Mouse (Mus musculus): ENCODE data around the gene Ifrd1. TPM values are rescaled to one million over a fixed set of nuclear protein-coding genes. Genes with fewer than 3 reads are reported as not detected.

Gene Ifrd1
- polyA plus RNA-seq, 1 experiment from 2014 or later, result 113 TPM

DNA sequence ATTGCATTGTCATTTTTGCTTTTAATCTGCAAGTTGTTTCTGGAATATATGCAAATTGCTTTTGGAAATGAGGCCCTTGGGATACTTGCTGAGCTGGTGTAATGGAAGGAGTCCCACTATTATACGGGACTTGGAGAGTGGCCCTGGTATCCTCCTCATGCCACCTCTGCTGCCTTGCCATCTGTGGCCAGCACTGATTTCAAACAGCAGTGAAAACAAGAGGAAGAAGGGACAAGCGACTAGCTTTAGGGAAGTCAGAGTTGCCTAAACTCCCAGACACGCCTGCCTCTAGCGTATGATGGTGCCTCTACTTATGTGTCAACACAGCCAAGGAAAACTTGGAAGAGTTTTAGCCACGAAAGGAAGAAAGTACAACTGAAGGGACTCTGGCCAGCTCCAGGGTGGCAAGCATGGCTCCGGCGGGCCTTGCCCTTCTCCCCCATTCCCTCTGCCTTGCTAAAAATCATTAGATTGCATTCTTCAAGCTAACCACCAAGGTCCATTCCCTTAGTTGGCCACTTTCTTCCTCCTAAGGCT lies 2.8 kb downstream of the Ifrd1 start:
- no peak for ATAC-seq
- no peak for TF ChIP-seq CTCF (IDR thresholded peaks at IDR 0.05; ENCODE audit: low read depth)

GRCm38 (mm10) chr12:40244926-40245325 lies 3.4 kb downstream of the Ifrd1 start:
- peaks cover 9% of the 10 kb centered on the region for H3K4me1 ChIP-seq (replicated peaks; ENCODE audit: control insufficient read depth, insufficient read depth, low read length)
- no peaks in the 10 kb centered on the region for H3K9me3 ChIP-seq (ENCODE audit: control insufficient read depth)
- H3K4me2 ChIP-seq (replicated peaks; ENCODE audit: low read depth), result no peak overlapping the region
- H3K27ac ChIP-seq (ENCODE audit: low read depth, low read length), result no peak overlapping the region
- H3K27me3 ChIP-seq (replicated peaks; ENCODE audit: control insufficient read depth, insufficient read depth, low read length), result no peaks in the 10 kb centered on the region
- ATAC-seq, result no peak
- no peak overlapping the region for H3K4me3 ChIP-seq (ENCODE audit: low read depth, low read length)
- no peak overlapping the region for H3K9ac ChIP-seq (ENCODE audit: low read depth, low read length)
- 94% methylated on average over 5 of the region's 5 CpGs for WGBS
- H3K36me3 ChIP-seq (ENCODE audit: control insufficient read depth, insufficient read depth), result no peaks in the 10 kb centered on the region
- no peak for TF ChIP-seq CTCF (IDR thresholded peaks at IDR 0.05; ENCODE audit: low read depth)

More for the DNA sequence above, 2.8 kb downstream of the Ifrd1 start:
- 90% methylated on average over 7 of the region's 7 CpGs for WGBS
- Histone ChIP-seq H3K27ac (ENCODE audit: low read depth, low read length) (no peak overlapping the region), H3K9ac (ENCODE audit: low read depth, low read length) (no peak overlapping the region), H3K27me3 (replicated peaks; ENCODE audit: control insufficient read depth, insufficient read depth, low read length) (no peaks in the 10 kb centered on the region), H3K4me3 (ENCODE audit: low read depth, low read length) (no peak overlapping the region), H3K4me1 (replicated peaks; ENCODE audit: control insufficient read depth, insufficient read depth, low read length) (peaks cover 9% of the 10 kb centered on the region), H3K9me3 (ENCODE audit: control insufficient read depth) (no peaks in the 10 kb centered on the region), H3K36me3 (ENCODE audit: control insufficient read depth, insufficient read depth) (no peaks in the 10 kb centered on the region), H3K4me2 (replicated peaks; ENCODE audit: low read depth) (no peak overlapping the region)

- no peaks in the 10 kb centered on the region for H3K36me3 ChIP-seq (ENCODE audit: control insufficient read depth, insufficient read depth)
- ATAC-seq, result peak; percentile 25; the same call in 1 of the 2 replicates
- no peaks in the 10 kb centered on the region for H3K9me3 ChIP-seq (ENCODE audit: control insufficient read depth)
- H3K9ac ChIP-seq (ENCODE audit: low read depth, low read length), result no peak overlapping the region
- H3K4me3 ChIP-seq (ENCODE audit: low read depth, low read length), result no peak overlapping the region
- no peak overlapping the region for H3K27ac ChIP-seq (ENCODE audit: low read depth, low read length)
- TF ChIP-seq CTCF (IDR thresholded peaks at IDR 0.05; ENCODE audit: low read depth), result no peak
- WGBS, result 31% methylated on average over 11 of the region's 11 CpGs
- peak overlapping the region; percentile 24; the same call in 1 of the 2 replicates for H3K4me2 ChIP-seq (replicated peaks; ENCODE audit: low read depth)
- H3K4me1 ChIP-seq (replicated peaks; ENCODE audit: control insufficient read depth, insufficient read depth, low read length), result peaks cover 9% of the 10 kb centered on the region
- H3K27me3 ChIP-seq (replicated peaks; ENCODE audit: control insufficient read depth, insufficient read depth, low read length), result no peaks in the 10 kb centered on the region
Measured at GRCm38 (mm10) chr12:40243821-40244221, 4.5 kb downstream of the Ifrd1 start.

- H3K4me1 ChIP-seq (replicated peaks; ENCODE audit: control insufficient read depth, insufficient read depth, low read length), result peaks cover 9% of the 10 kb centered on the region; the same call in 1 of the 2 replicates
- H3K4me2 ChIP-seq (replicated peaks; ENCODE audit: low read depth), result no peak overlapping the region
- no peak overlapping the region for H3K9ac ChIP-seq (ENCODE audit: low read depth, low read length)
- H3K27me3 ChIP-seq (replicated peaks; ENCODE audit: control insufficient read depth, insufficient read depth, low read length), result no peaks in the 10 kb centered on the region
- 67% methylated on average over 4 of the region's 4 CpGs for WGBS
- no peaks in the 10 kb centered on the region for H3K36me3 ChIP-seq (ENCODE audit: control insufficient read depth, insufficient read depth)
- H3K4me3 ChIP-seq (ENCODE audit: low read depth, low read length), result no peak overlapping the region
- no peak for ATAC-seq
- TF ChIP-seq CTCF (IDR thresholded peaks at IDR 0.05; ENCODE audit: low read depth), result no peak
- H3K27ac ChIP-seq (ENCODE audit: low read depth, low read length), result no peak overlapping the region
- H3K9me3 ChIP-seq (ENCODE audit: control insufficient read depth), result no peaks in the 10 kb centered on the region
Measured at GRCm38 (mm10) chr12:40243241-40243640, 5.1 kb downstream of the Ifrd1 start.

- TF ChIP-seq CTCF (IDR thresholded peaks at IDR 0.05; ENCODE audit: low read depth), result no peak
- H3K27me3 ChIP-seq (replicated peaks; ENCODE audit: control insufficient read depth, insufficient read depth, low read length), result no peaks in the 10 kb centered on the region
- no peak overlapping the region for H3K27ac ChIP-seq (ENCODE audit: low read depth, low read length)
- no peaks in the 10 kb centered on the region for H3K36me3 ChIP-seq (ENCODE audit: control insufficient read depth, insufficient read depth)
- H3K9ac ChIP-seq (ENCODE audit: low read depth, low read length), result no peak overlapping the region
- WGBS, result 95% methylated on average over 7 of the region's 7 CpGs
- ATAC-seq, result no peak
- no peaks in the 10 kb centered on the region for H3K9me3 ChIP-seq (ENCODE audit: control insufficient read depth)
- H3K4me1 ChIP-seq (replicated peaks; ENCODE audit: control insufficient read depth, insufficient read depth, low read length), result peaks cover 5% of the 10 kb centered on the region; the same call in 1 of the 2 replicates
- no peak overlapping the region for H3K4me2 ChIP-seq (replicated peaks; ENCODE audit: low read depth)
- H3K4me3 ChIP-seq (ENCODE audit: low read depth, low read length), result no peak overlapping the region
Measured at GRCm38 (mm10) chr12:40239161-40239560, 9.1 kb downstream of the Ifrd1 start.

DNA sequence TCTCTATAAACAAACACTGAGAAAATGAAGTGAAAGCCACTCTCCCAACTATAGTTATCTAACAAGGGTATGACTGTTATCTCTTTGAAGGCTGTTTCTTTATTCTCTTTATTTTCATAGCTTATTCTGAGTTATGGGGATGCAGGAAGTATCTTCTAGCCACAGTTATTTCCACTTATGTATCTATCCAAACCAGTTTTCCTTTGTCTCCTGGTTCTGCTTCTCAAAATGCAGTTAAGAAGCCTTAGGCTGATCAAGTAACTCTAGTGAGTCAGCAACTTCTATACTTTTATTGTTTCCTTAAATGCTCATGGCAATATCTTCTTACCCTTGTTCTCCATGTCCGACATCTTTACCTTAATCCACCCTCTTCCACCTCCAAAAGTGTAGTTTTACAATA lies 16.1 kb downstream of the Ifrd1 start:
- Histone ChIP-seq H3K27me3 (replicated peaks; ENCODE audit: control insufficient read depth, insufficient read depth, low read length) (no peaks in the 10 kb centered on the region), H3K27ac (ENCODE audit: low read depth, low read length) (no peak overlapping the region), H3K4me1 (replicated peaks; ENCODE audit: control insufficient read depth, insufficient read depth, low read length) (no peaks in the 10 kb centered on the region), H3K9ac (ENCODE audit: low read depth, low read length) (no peak overlapping the region), H3K4me2 (replicated peaks; ENCODE audit: low read depth) (no peak overlapping the region), H3K4me3 (ENCODE audit: low read depth, low read length) (no peak overlapping the region), H3K36me3 (ENCODE audit: control insufficient read depth, insufficient read depth) (no peaks in the 10 kb centered on the region), H3K9me3 (ENCODE audit: control insufficient read depth) (no peaks in the 10 kb centered on the region)
- no peak for TF ChIP-seq CTCF (IDR thresholded peaks at IDR 0.05; ENCODE audit: low read depth)
- 90% methylated on average over 1 of the region's 1 CpGs for WGBS
- no peak for ATAC-seq

DNA sequence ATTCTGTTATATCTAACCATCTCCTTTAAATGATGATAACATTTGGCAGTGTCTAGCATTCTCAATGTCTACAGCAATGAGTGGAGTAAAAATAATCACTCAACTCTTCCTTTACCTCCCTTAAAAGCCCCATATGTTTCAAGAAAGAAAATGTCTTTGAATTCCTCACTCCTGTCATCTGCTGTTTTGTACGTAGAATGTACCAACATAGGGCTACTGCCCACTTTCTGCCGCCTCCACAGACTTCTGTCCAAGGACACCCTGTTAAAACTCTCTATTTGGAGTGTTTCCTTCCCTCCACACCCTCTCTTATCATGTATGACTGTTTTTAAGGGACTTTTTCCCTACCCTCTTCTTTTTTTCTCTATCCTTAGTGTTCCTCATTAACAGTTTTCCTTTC lies 16.7 kb downstream of the Ifrd1 start:
- WGBS, result 91% methylated on average over 2 of the region's 2 CpGs

More for the DNA sequence above, 16.7 kb downstream of the Ifrd1 start:
- no peak for ATAC-seq
- no peak overlapping the region for H3K4me2 ChIP-seq (replicated peaks; ENCODE audit: low read depth)
- no peaks in the 10 kb centered on the region for H3K4me1 ChIP-seq (replicated peaks; ENCODE audit: control insufficient read depth, insufficient read depth, low read length)
- no peak overlapping the region for H3K4me3 ChIP-seq (ENCODE audit: low read depth, low read length)
- no peaks in the 10 kb centered on the region for H3K36me3 ChIP-seq (ENCODE audit: control insufficient read depth, insufficient read depth)
- no peak for TF ChIP-seq CTCF (IDR thresholded peaks at IDR 0.05; ENCODE audit: low read depth)
- H3K27me3 ChIP-seq (replicated peaks; ENCODE audit: control insufficient read depth, insufficient read depth, low read length), result no peaks in the 10 kb centered on the region
- no peak overlapping the region for H3K27ac ChIP-seq (ENCODE audit: low read depth, low read length)
- H3K9ac ChIP-seq (ENCODE audit: low read depth, low read length), result no peak overlapping the region
- no peaks in the 10 kb centered on the region for H3K9me3 ChIP-seq (ENCODE audit: control insufficient read depth)
